Mouse (Mus musculus): ENCODE data around the gene Alox15.
A peak's percentile ranks its signal among the peaks of the same experiment; 100 is the strongest.

GRCm38 (mm10) chr11:70313833-70314232 is 38.0 kb downstream of the Alox15 start:
- TF ChIP-seq POLR2A (IDR thresholded peaks at IDR 0.05; ENCODE audit: low read depth, low read length): no peak
- no peak for TF ChIP-seq UBTF (IDR thresholded peaks at IDR 0.05; ENCODE audit: low read depth, low read length)
- no peak for TF ChIP-seq JUND (conservative IDR thresholded peaks at IDR 0.05; ENCODE audit: low read depth, low read length)
- TF ChIP-seq MYC (IDR thresholded peaks at IDR 0.05; ENCODE audit: low read depth, low read length): peak; percentile 97
- no peak for TF ChIP-seq ZKSCAN1 (IDR thresholded peaks at IDR 0.05; ENCODE audit: borderline replicate concordance, low read depth, low read length)
- peak; percentile 72 to 90 for TF ChIP-seq CTCF (conservative IDR thresholded peaks at IDR 0.05 in 1 of 2, IDR thresholded peaks at IDR 0.05 in 1 of 2; ENCODE audit: low read depth in 2 of 2, low read length in 2 of 2)
- peak; percentile 64; the same call in 1 of the 2 replicates for TF ChIP-seq MAX (IDR thresholded peaks at IDR 0.05; ENCODE audit: low read length)
- no peak for TF ChIP-seq TBP (conservative IDR thresholded peaks at IDR 0.05; ENCODE audit: low read depth, low read length)
- no peak for TF ChIP-seq JUN (IDR thresholded peaks at IDR 0.05; ENCODE audit: insufficient read depth, low read depth, low read length)
- no peak for TF ChIP-seq TCF12 (IDR thresholded peaks at IDR 0.05; ENCODE audit: low read depth, low read length)

All from CH12.LX (cell line).